Mouse (Mus musculus): Measurements from ENCODE around the gene Pak1ip1.

DNA sequence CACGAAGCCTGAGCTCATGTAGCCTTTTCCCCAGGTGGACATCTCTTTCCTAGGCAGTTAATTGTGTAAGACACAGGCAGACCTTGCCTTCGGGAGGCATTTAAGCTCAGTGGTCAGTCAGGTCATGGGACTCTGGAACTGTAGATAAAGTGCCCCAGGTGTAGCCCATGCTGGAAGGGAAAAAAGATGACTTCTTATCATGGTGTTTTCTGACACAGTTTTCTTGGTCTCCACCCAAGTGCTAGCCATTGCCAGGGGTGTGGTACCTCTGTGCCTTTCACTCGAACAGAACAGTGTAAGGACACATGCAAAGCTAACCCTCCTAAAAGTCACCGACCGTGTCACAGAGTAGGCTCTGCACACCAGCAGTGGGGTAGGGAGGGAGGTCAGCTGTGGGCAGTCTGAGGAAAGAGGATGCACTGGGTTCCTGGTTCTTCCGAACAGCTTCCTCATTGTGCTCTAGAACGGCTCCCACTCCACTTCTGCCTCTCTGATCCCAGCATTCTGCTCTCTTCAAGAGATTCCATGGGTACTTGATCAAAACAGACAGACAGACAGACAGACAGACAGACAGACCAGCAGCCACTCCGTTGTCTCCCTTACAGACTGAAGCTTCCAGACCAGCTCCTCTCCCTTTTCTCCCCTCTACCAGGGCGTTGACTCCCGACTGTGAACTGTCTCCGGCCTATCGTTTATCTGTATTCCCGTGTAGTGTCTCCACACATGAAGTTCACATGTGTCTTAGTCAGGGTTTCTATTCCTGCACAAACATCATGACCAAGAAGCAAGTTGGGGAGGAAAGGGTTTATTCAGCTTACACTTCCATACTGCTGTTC is 18.2 kb downstream of the Pak1ip1 start:
- TF ChIP-seq CTCF (conservative IDR thresholded peaks at IDR 0.05; ENCODE audit: low read length) = no peak
- no peak for TF ChIP-seq NANOG (IDR thresholded peaks at IDR 0.05; ENCODE audit: borderline replicate concordance, low read length)

All from E14TG2a.4 (cell line).